Mouse (Mus musculus) testis, adult 2 months (tissue): ENCODE results near the gene Abcb9.

ENCODE experiments used
- CTCF ChIP-seq: fragments of 200-500 bp; IDR thresholded peaks from 2 replicates; pipeline ENCODE4 v1.5.1; 2012; ENCODE audit warnings: low read depth, mild to moderate bottlenecking, inconsistent platforms, low read length, moderate library complexity; ENCODE audit not compliant: control insufficient read depth, insufficient read depth, insufficient replicate concordance
- POLR2A ChIP-seq: fragments of 200-500 bp; IDR thresholded peaks from 2 replicates; pipeline ENCODE4 v1.6.1; 2012; ENCODE audit warnings: low read depth, mild to moderate bottlenecking, inconsistent platforms, low read length, moderate library complexity; ENCODE audit not compliant: control insufficient read depth

DNA sequence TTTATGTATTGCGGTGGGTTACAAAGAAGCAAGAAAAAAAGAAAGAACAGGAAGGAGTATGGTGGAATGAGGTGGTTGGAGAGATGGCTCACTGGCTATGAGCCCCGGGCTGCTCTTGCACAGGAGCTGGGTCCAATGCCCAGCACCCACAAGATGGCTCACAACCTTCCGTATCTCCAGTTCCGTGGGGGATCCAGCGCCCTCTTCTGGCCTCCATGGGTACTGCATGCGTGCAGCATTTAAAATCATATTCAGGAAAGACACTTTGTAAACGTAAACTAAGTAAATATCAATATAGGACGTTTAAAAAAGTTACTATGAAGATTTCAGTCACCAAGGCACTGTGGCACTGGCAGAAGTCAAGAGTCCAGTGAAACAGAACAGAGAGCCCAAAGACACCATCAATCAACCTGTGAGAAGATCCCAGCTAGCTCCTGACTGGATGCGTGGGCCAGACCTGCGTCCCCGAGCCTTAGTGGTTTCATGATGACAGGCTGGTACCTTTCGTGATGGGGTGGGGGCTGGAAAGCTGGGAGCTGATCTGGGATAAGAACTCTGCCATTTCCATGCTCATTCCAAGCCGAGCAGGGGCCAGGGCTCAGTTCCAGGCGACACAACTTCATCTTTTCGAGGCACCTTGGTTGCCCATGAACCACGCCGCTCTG lies 15.6 kb upstream of the Abcb9 start:
- TF ChIP-seq CTCF (peak; percentile 93; the same call in 1 of the 2 replicates), POLR2A (no peak)
